Mouse (Mus musculus) midbrain, embryonic 12.5 days (tissue): ENCODE data around the gene Neurod4. TPM values are rescaled to one million over a fixed set of nuclear protein-coding genes. Genes with fewer than 3 reads are reported as not detected.

Source experiments
- ATAC-seq: fragments of 200-750 bp; cut with Nextera tagmentation; 2 replicates; pipeline ENCODE4 v1.8.0; 2017; ENCODE audit warnings: low read depth, moderate TSS enrichment, moderate library complexity; ENCODE audit not compliant: low FRiP score
- H3K27ac ChIP-seq: fragments of 300-500 bp; sonication (generic); replicated peaks from 2 replicates; pipeline ENCODE4 v1.5.1; 2016; ENCODE audit warnings: mild to moderate bottlenecking
- H3K27me3 ChIP-seq: fragments of 300-500 bp; sonication (generic); 2 replicates; pipeline ENCODE4 v1.6.1; 2016; ENCODE audit warnings: mild to moderate bottlenecking
- H3K36me3 ChIP-seq: fragments of 300-500 bp; sonication (generic); 2 replicates; pipeline ENCODE4 v1.6.1; 2016
- H3K4me1 ChIP-seq: fragments of 300-500 bp; sonication (generic); 2 replicates; pipeline ENCODE4 v1.6.1; 2016
- H3K4me2 ChIP-seq: fragments of 300-500 bp; sonication (generic); replicated peaks from 2 replicates; pipeline ENCODE4 v1.6.1; 2016; ENCODE audit warnings: mild to moderate bottlenecking, moderate library complexity
- H3K4me3 ChIP-seq: fragments of 300-500 bp; sonication (generic); 2 replicates; pipeline ENCODE4 v1.5.1; 2016; ENCODE audit warnings: mild to moderate bottlenecking
- H3K9ac ChIP-seq: fragments of 300-500 bp; sonication (generic); replicated peaks from 2 replicates; pipeline ENCODE4 v1.6.1; 2016; ENCODE audit warnings: mild to moderate bottlenecking, moderate library complexity
- H3K9me3 ChIP-seq: fragments of 300-500 bp; sonication (generic); 2 replicates; pipeline ENCODE4 v1.6.1; 2016; ENCODE audit warnings: mild to moderate bottlenecking
- WGBS: fragments of 180-500 bp; shearing (Covaris S2); methylation state at CpG from one replicate; pipeline ENCODE4 v1.1.7; 2016; 5-methylcytosine and 5-hydroxymethylcytosine counted together
- polyA plus RNA-seq: library from polyadenylated mRNA; unstranded; fragments of >200 nt; fragmentation: Nextera tagmentation; extraction: Ambion mirVana; gene quantifications from 2 replicates; pipeline ENCODE4 v1.2.1, GENCODE M21; 2016

The Neurod4 gene
- polyA plus RNA-seq, 1 experiment from 2014 or later: 11.6 TPM

GRCm38 (mm10) chr10:130293741-130294408, 13.8 kb upstream of the Neurod4 start:
- Histone ChIP-seq H3K27ac (peak overlapping the region; percentile 56), H3K4me2 (no peak overlapping the region), H3K9ac (no peak overlapping the region), H3K9me3 (no peaks in the 10 kb centered on the region), H3K27me3 (no peaks in the 10 kb centered on the region), H3K36me3 (no peaks in the 10 kb centered on the region), H3K4me3 (no peak overlapping the region), H3K4me1 (peaks cover 13% of the 10 kb centered on the region)
- WGBS: 7% methylated on average over 3 of the region's 3 CpGs
- peak; percentile 93 for ATAC-seq

- H3K4me2 ChIP-seq: no peak overlapping the region
- H3K9me3 ChIP-seq: no peaks in the 10 kb centered on the region
- no peak overlapping the region for H3K4me3 ChIP-seq
- no peak overlapping the region for H3K27ac ChIP-seq
- no peak overlapping the region for H3K9ac ChIP-seq
- no peaks in the 10 kb centered on the region for H3K36me3 ChIP-seq
- ATAC-seq: no peak
- H3K27me3 ChIP-seq: no peaks in the 10 kb centered on the region
- H3K4me1 ChIP-seq: no peaks in the 10 kb centered on the region
- WGBS: 32% methylated on average over 3 of the region's 3 CpGs
Observed at GRCm38 (mm10) chr10:130288007-130288406, 8.0 kb upstream of the Neurod4 start.

GRCm38 (mm10) chr10:130287201-130287600, 7.2 kb upstream of the Neurod4 start:
- H3K27me3 ChIP-seq: no peaks in the 10 kb centered on the region

GRCm38 (mm10) chr10:130281982-130282449, 2.0 kb upstream of the Neurod4 start:
- peak; percentile 89 for ATAC-seq
- Histone ChIP-seq H3K4me2 (no peak overlapping the region), H3K9ac (no peak overlapping the region), H3K36me3 (no peaks in the 10 kb centered on the region), H3K9me3 (no peaks in the 10 kb centered on the region), H3K27me3 (no peaks in the 10 kb centered on the region), H3K27ac (0 out of 2 replicates have a peak overlapping the region, but pooled peaks have one; percentile 39), H3K4me1 (peaks cover 16% of the 10 kb centered on the region), H3K4me3 (no peak overlapping the region)
- 10% methylated on average over 1 of the region's 1 CpGs for WGBS

More at GRCm38 (mm10) chr10:130287201-130287600, 7.2 kb upstream of the Neurod4 start:
- H3K9ac ChIP-seq: no peak overlapping the region
- H3K27ac ChIP-seq: no peak overlapping the region
- no peak for ATAC-seq
- peaks cover 1% of the 10 kb centered on the region; the same call in 1 of the 2 replicates for H3K4me1 ChIP-seq
- no peaks in the 10 kb centered on the region for H3K9me3 ChIP-seq
- H3K36me3 ChIP-seq: no peaks in the 10 kb centered on the region
- 53% methylated on average over 1 of the region's 1 CpGs for WGBS
- no peak overlapping the region for H3K4me2 ChIP-seq
- H3K4me3 ChIP-seq: no peak overlapping the region

GRCm38 (mm10) chr10:130276496-130276895, 3.5 kb downstream of the Neurod4 start:
- H3K27ac ChIP-seq: no peak overlapping the region
- peaks cover 10% of the 10 kb centered on the region for H3K4me1 ChIP-seq
- no peaks in the 10 kb centered on the region for H3K27me3 ChIP-seq
- H3K9ac ChIP-seq: no peak overlapping the region
- WGBS: 81% methylated on average over 2 of the region's 2 CpGs
- H3K4me3 ChIP-seq: no peak overlapping the region
- H3K9me3 ChIP-seq: no peaks in the 10 kb centered on the region
- no peak overlapping the region for H3K4me2 ChIP-seq
- ATAC-seq: no peak
- H3K36me3 ChIP-seq: no peaks in the 10 kb centered on the region

- H3K4me1 ChIP-seq: peaks cover 10% of the 10 kb centered on the region
- WGBS: 48% methylated on average over 2 of the region's 2 CpGs
Observed at GRCm38 (mm10) chr10:130275759-130276158, 4.3 kb downstream of the Neurod4 start.

GRCm38 (mm10) chr10:130263203-130263602, 16.8 kb downstream of the Neurod4 start:
- H3K27ac ChIP-seq: no peak overlapping the region
- 33% methylated on average over 4 of the region's 4 CpGs for WGBS
- no peaks in the 10 kb centered on the region for H3K9me3 ChIP-seq
- H3K27me3 ChIP-seq: no peaks in the 10 kb centered on the region
- no peak overlapping the region for H3K9ac ChIP-seq
- no peaks in the 10 kb centered on the region for H3K36me3 ChIP-seq
- ATAC-seq: peak; percentile 79
- H3K4me3 ChIP-seq: no peak overlapping the region
- no peak overlapping the region for H3K4me2 ChIP-seq
- 0 out of 2 replicates have a peak, but pooled peaks cover 4% of the 10 kb centered on the region for H3K4me1 ChIP-seq

More at GRCm38 (mm10) chr10:130275759-130276158, 4.3 kb downstream of the Neurod4 start:
- Histone ChIP-seq H3K36me3 (no peaks in the 10 kb centered on the region), H3K27me3 (no peaks in the 10 kb centered on the region), H3K4me2 (no peak overlapping the region), H3K9me3 (no peaks in the 10 kb centered on the region), H3K9ac (no peak overlapping the region), H3K27ac (no peak overlapping the region), H3K4me3 (no peak overlapping the region)
- 0 out of 2 replicates have a peak, but pooled peaks have one; percentile 29 for ATAC-seq

GRCm38 (mm10) chr10:130259483-130259882, 20.6 kb downstream of the Neurod4 start:
- 78% methylated on average over 1 of the region's 1 CpGs for WGBS
- ATAC-seq: peak; percentile 60; the same call in 1 of the 2 replicates
- Histone ChIP-seq H3K4me2 (no peak overlapping the region), H3K9ac (no peak overlapping the region), H3K27me3 (no peaks in the 10 kb centered on the region), H3K4me3 (no peak overlapping the region), H3K4me1 (0 out of 2 replicates have a peak, but pooled peaks cover 4% of the 10 kb centered on the region), H3K36me3 (no peaks in the 10 kb centered on the region), H3K27ac (no peak overlapping the region), H3K9me3 (no peaks in the 10 kb centered on the region)

GRCm38 (mm10) chr10:130244271-130244670, 35.8 kb downstream of the Neurod4 start:
- Histone ChIP-seq H3K9ac (no peak overlapping the region), H3K4me3 (no peak overlapping the region), H3K9me3 (no peaks in the 10 kb centered on the region), H3K27me3 (no peaks in the 10 kb centered on the region), H3K4me1 (peaks cover 5% of the 10 kb centered on the region; the same call in 1 of the 2 replicates), H3K27ac (no peak overlapping the region), H3K4me2 (no peak overlapping the region), H3K36me3 (no peaks in the 10 kb centered on the region)
- ATAC-seq: peak; percentile 90
- WGBS: 6% methylated on average over 2 of the region's 2 CpGs

GRCm38 (mm10) chr10:130238318-130239209, 41.5 kb downstream of the Neurod4 start:
- H3K27me3 ChIP-seq: no peaks in the 10 kb centered on the region
- H3K4me1 ChIP-seq: peaks cover 6% of the 10 kb centered on the region
- WGBS: 21% methylated on average over 2 of the region's 2 CpGs
- no peak overlapping the region for H3K27ac ChIP-seq
- ATAC-seq: no peak
- no peak overlapping the region for H3K4me3 ChIP-seq
- no peak overlapping the region for H3K9ac ChIP-seq
- no peaks in the 10 kb centered on the region for H3K9me3 ChIP-seq
- H3K4me2 ChIP-seq: no peak overlapping the region
- H3K36me3 ChIP-seq: no peaks in the 10 kb centered on the region

GRCm38 (mm10) chr10:130234576-130234975, 45.5 kb downstream of the Neurod4 start:
- peaks cover 6% of the 10 kb centered on the region for H3K4me1 ChIP-seq
- H3K4me2 ChIP-seq: no peak overlapping the region
- peak; percentile 78; the same call in 1 of the 2 replicates for ATAC-seq
- no peaks in the 10 kb centered on the region for H3K36me3 ChIP-seq
- H3K9ac ChIP-seq: no peak overlapping the region
- H3K27ac ChIP-seq: no peak overlapping the region; the same call in 1 of the 2 replicates
- no peaks in the 10 kb centered on the region for H3K27me3 ChIP-seq
- H3K9me3 ChIP-seq: no peaks in the 10 kb centered on the region
- no peak overlapping the region for H3K4me3 ChIP-seq
- 33% methylated on average over 1 of the region's 1 CpGs for WGBS

- 63% methylated on average over 1 of the region's 1 CpGs for WGBS
- no peaks in the 10 kb centered on the region for H3K36me3 ChIP-seq
- no peak overlapping the region for H3K9ac ChIP-seq
- no peak overlapping the region for H3K27ac ChIP-seq
- H3K9me3 ChIP-seq: no peaks in the 10 kb centered on the region
- H3K4me1 ChIP-seq: peaks cover 6% of the 10 kb centered on the region
- no peak for ATAC-seq
- no peak overlapping the region for H3K4me2 ChIP-seq
- no peak overlapping the region for H3K4me3 ChIP-seq
- H3K27me3 ChIP-seq: no peaks in the 10 kb centered on the region
Observed at GRCm38 (mm10) chr10:130232117-130232516, 47.9 kb downstream of the Neurod4 start.
